Mouse (Mus musculus): ENCODE measurements around the gene Ppp1r35. TPM values are rescaled to one million over a fixed set of nuclear protein-coding genes. Genes with fewer than 3 reads are reported as not detected.

Gene Ppp1r35
- polyA plus RNA-seq, 1 experiment from 2014 or later: 30.6 TPM

DNA sequence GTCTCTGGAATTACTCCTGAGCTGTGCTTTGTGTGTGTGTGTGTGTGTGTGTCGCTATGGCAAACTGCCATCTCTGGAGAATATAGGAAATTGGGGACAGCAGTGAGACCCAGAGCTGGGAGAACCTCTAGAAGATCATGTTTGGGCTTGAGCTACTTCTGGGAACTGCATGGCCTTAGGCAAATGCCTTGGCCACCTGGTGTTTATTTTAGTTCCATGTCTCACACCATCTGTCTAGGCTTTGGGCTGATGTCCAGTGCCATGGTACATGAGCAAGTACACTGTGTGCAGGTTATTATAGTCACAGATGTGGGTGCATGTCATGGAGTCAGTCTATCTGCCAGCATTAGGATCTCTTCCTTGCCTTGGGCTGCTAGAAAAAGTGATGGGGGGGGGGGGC lies 44.0 kb downstream of the Ppp1r35 start:
- no peaks in the 10 kb centered on the region for H3K36me3 ChIP-seq
- WGBS: 78% methylated on average over 1 of the region's 1 CpGs
- H3K4me3 ChIP-seq: no peak overlapping the region
- H3K9me3 ChIP-seq: no peaks in the 10 kb centered on the region
- no peak overlapping the region for H3K4me2 ChIP-seq
- H3K27ac ChIP-seq: no peak overlapping the region
- H3K27me3 ChIP-seq: no peaks in the 10 kb centered on the region
- ATAC-seq (ENCODE audit: insufficient number of reproducible peaks, insufficient read depth, low FRiP score, low TSS enrichment, low read depth): no peak
- no peaks in the 10 kb centered on the region for H3K4me1 ChIP-seq
- no peak overlapping the region for H3K9ac ChIP-seq

DNA sequence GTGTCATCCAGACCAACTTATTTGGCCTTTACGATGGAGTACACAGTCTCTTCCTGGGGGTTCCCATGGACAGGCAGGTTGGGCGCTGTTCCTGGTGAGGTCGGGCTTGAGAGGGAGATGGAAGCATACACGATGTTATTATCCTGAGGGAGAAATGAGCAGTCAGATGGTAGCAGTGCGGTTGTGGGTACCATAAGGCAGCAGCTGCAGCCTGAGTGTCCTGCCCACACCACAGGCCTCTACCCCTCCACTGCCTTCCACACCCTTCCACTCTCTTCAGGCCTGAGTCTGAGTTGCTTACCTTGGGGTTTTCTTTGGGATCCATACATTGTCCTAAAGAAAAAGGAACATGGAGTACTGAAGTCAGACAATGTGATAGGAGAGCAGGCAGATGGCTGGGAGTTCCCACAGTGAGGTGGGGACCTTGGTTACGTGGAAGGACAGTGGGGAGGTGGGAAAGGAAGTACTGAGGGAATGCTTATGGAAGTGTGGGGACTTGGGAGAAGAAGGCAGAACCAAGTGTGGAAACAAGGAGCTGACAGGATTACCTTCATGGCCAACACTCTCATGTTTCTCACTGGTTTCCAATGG lies 44.9 kb downstream of the Ppp1r35 start:
- Histone ChIP-seq H3K9me3 (no peaks in the 10 kb centered on the region), H3K27ac (no peak overlapping the region), H3K9ac (no peak overlapping the region), H3K4me2 (no peak overlapping the region), H3K4me3 (no peak overlapping the region), H3K36me3 (no peaks in the 10 kb centered on the region), H3K27me3 (no peaks in the 10 kb centered on the region), H3K4me1 (no peaks in the 10 kb centered on the region)
- ATAC-seq (ENCODE audit: insufficient number of reproducible peaks, insufficient read depth, low FRiP score, low TSS enrichment, low read depth): no peak
- WGBS: 90% methylated on average over 6 of the region's 6 CpGs

GRCm38 (mm10) chr5:137825030-137825429 lies 46.4 kb downstream of the Ppp1r35 start:
- ATAC-seq (ENCODE audit: insufficient number of reproducible peaks, insufficient read depth, low FRiP score, low TSS enrichment, low read depth): no peak
- no peaks in the 10 kb centered on the region for H3K9me3 ChIP-seq
- no peaks in the 10 kb centered on the region for H3K36me3 ChIP-seq
- no peak overlapping the region for H3K4me3 ChIP-seq
- no peak overlapping the region for H3K4me2 ChIP-seq
- no peaks in the 10 kb centered on the region for H3K4me1 ChIP-seq
- H3K9ac ChIP-seq: no peak overlapping the region
- 88% methylated on average over 3 of the region's 3 CpGs for WGBS
- no peak overlapping the region for H3K27ac ChIP-seq
- no peaks in the 10 kb centered on the region for H3K27me3 ChIP-seq

DNA sequence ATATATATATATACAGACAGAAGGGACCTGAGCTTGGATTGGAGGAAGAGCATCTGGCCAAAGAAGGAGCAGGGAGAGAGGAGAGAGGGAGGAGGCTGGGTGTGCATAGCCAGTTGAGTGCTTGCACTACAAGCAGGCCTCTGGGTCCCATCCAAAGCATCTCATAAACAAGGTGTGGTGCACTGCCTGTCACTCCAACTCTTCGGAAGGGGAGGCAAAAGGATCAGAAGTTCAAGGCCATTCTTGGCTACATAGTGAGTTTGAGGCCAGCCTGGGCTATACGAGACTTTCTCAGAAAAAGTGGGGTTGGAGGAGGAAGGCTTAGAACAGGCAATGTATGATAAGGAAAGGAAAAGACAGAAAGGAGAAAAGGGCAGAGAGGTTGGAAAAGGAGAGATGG lies 47.3 kb downstream of the Ppp1r35 start:
- Histone ChIP-seq H3K4me1 (no peaks in the 10 kb centered on the region), H3K27ac (no peak overlapping the region), H3K9me3 (no peaks in the 10 kb centered on the region), H3K4me2 (no peak overlapping the region), H3K4me3 (no peak overlapping the region), H3K9ac (no peak overlapping the region), H3K36me3 (no peaks in the 10 kb centered on the region), H3K27me3 (no peaks in the 10 kb centered on the region)
- ATAC-seq (ENCODE audit: insufficient number of reproducible peaks, insufficient read depth, low FRiP score, low TSS enrichment, low read depth): no peak
- 91% methylated on average over 2 of the region's 2 CpGs for WGBS

DNA sequence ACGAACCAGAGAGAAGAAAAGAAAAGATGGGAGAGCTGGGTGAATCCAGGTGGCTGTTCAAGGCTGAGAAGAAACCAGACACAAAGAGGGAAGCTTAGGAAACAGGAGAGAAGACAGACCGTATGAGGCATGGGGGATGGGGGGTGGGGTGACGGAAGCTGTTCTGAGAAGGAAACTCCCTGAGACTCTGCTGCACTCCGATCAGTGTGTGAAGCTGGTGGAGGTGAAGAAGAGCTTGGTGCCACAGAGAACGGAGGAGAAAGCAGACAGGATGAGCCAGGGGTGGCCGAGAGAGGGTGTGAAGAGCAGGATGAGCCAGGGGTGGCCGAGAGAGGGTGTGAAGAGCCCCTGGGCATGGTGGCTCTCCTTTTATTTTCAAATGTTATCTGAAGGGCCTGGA lies 47.8 kb downstream of the Ppp1r35 start:
- no peak overlapping the region for H3K4me2 ChIP-seq
- no peaks in the 10 kb centered on the region for H3K27me3 ChIP-seq
- H3K36me3 ChIP-seq: no peaks in the 10 kb centered on the region
- no peak overlapping the region for H3K27ac ChIP-seq
- ATAC-seq (ENCODE audit: insufficient number of reproducible peaks, insufficient read depth, low FRiP score, low TSS enrichment, low read depth): no peak
- no peak overlapping the region for H3K4me3 ChIP-seq
- 61% methylated on average over 7 of the region's 7 CpGs for WGBS
- no peak overlapping the region for H3K9ac ChIP-seq
- no peaks in the 10 kb centered on the region for H3K4me1 ChIP-seq
- no peaks in the 10 kb centered on the region for H3K9me3 ChIP-seq

DNA sequence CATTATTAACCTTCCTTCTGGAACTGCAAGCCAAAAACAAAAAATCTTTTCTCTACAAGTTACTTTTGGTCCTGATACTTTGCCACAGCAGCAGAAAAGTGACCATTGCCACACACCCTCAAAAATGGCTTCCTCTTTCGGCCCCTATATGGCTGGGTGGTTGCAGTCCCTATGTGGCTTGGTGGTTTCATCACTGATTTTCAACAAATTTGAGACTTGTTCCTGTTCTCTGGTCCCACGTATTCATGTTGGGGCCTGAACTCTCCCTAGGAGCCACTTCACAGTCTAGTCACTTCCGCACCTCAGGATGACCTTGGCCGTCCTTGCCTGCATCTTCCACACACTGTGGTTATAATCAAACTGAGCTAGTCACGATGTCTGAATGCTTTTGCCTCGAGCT lies 50.0 kb downstream of the Ppp1r35 start:
- Histone ChIP-seq H3K36me3 (no peaks in the 10 kb centered on the region), H3K27me3 (no peaks in the 10 kb centered on the region), H3K27ac (no peak overlapping the region), H3K4me3 (no peak overlapping the region), H3K4me1 (no peaks in the 10 kb centered on the region), H3K9ac (no peak overlapping the region), H3K9me3 (no peaks in the 10 kb centered on the region), H3K4me2 (no peak overlapping the region)
- ATAC-seq (ENCODE audit: insufficient number of reproducible peaks, insufficient read depth, low FRiP score, low TSS enrichment, low read depth): no peak
- 86% methylated on average over 6 of the region's 6 CpGs for WGBS

Other genes starting within 250 kb of the Ppp1r35 start
- not detected in 2 replicates for gene Epo, start 245.6 kb upstream of the Ppp1r35 start, polyA plus RNA-seq (2015; fragmentation: Nextera tagmentation; extraction: Ambion mirVana)
- gene Gnb2, start 245.3 kb upstream of the Ppp1r35 start, polyA plus RNA-seq (2015; fragmentation: Nextera tagmentation; extraction: Ambion mirVana): 360 and 396 TPM in 2 replicates
- gene Actl6b, start 225.3 kb upstream of the Ppp1r35 start, polyA plus RNA-seq (2015; fragmentation: Nextera tagmentation; extraction: Ambion mirVana): 2.8 and 4.5 TPM in 2 replicates
- 0.35 and 1.7 TPM in 2 replicates for gene Tfr2, start 209.0 kb upstream of the Ppp1r35 start, polyA plus RNA-seq (2015; fragmentation: Nextera tagmentation; extraction: Ambion mirVana)
- gene Mospd3, start 177.8 kb upstream of the Ppp1r35 start, polyA plus RNA-seq (2015; fragmentation: Nextera tagmentation; extraction: Ambion mirVana): 33.3 and 33.8 TPM in 2 replicates
- gene Pcolce, start 165.1 kb upstream of the Ppp1r35 start, polyA plus RNA-seq (2015; fragmentation: Nextera tagmentation; extraction: Ambion mirVana): 122 and 135 TPM in 2 replicates
- 0.13 TPM in 1 of 2 replicates, not detected in the other for gene Fbxo24, start 149.8 kb upstream of the Ppp1r35 start, polyA plus RNA-seq (2015; fragmentation: Nextera tagmentation; extraction: Ambion mirVana)
- 31.5 and 33.9 TPM in 2 replicates for gene Lrch4, start 149.7 kb upstream of the Ppp1r35 start, polyA plus RNA-seq (2015; fragmentation: Nextera tagmentation; extraction: Ambion mirVana)
- 7.9 and 8.2 TPM in 2 replicates for gene Gm20605, start 149.7 kb upstream of the Ppp1r35 start, polyA plus RNA-seq (2015; fragmentation: Nextera tagmentation; extraction: Ambion mirVana)
- 7.0 and 8.6 TPM in 2 replicates for gene Sap25, start 137.5 kb upstream of the Ppp1r35 start, polyA plus RNA-seq (2015; fragmentation: Nextera tagmentation; extraction: Ambion mirVana)
- gene Irs3, start 133.1 kb upstream of the Ppp1r35 start, polyA plus RNA-seq (2015; fragmentation: Nextera tagmentation; extraction: Ambion mirVana): 0.26 and 0.32 TPM in 2 replicates
- 15.8 and 19.2 TPM in 2 replicates for gene Agfg2, start 94.1 kb upstream of the Ppp1r35 start, polyA plus RNA-seq (2015; fragmentation: Nextera tagmentation; extraction: Ambion mirVana)
- gene Nyap1, start 37.2 kb upstream of the Ppp1r35 start, polyA plus RNA-seq (2015; fragmentation: Nextera tagmentation; extraction: Ambion mirVana): 3.5 and 4.4 TPM in 2 replicates
- gene Tsc22d4, start 33.1 kb upstream of the Ppp1r35 start, polyA plus RNA-seq (2015; fragmentation: Nextera tagmentation; extraction: Ambion mirVana): 129 and 134 TPM in 2 replicates
- 14.2 and 14.7 TPM in 2 replicates for gene Mepce, start 8.8 kb downstream of the Ppp1r35 start, polyA plus RNA-seq (2015; fragmentation: Nextera tagmentation; extraction: Ambion mirVana)
- gene Zcwpw1, start 8.9 kb downstream of the Ppp1r35 start, polyA plus RNA-seq (2015; fragmentation: Nextera tagmentation; extraction: Ambion mirVana): 36.1 and 39.7 TPM in 2 replicates
- 0.31 and 0.70 TPM in 2 replicates for gene Pilra, start 57.4 kb downstream of the Ppp1r35 start, polyA plus RNA-seq (2015; fragmentation: Nextera tagmentation; extraction: Ambion mirVana)
- gene Pilrb1, start 79.3 kb downstream of the Ppp1r35 start, polyA plus RNA-seq (2015; fragmentation: Nextera tagmentation; extraction: Ambion mirVana): not detected in 2 replicates
- not detected in 2 replicates for gene Pilrb2, start 93.0 kb downstream of the Ppp1r35 start, polyA plus RNA-seq (2015; fragmentation: Nextera tagmentation; extraction: Ambion mirVana)
- 0.34 TPM in 1 of 2 replicates, not detected in the other for gene Cyp3a13, start 142.8 kb downstream of the Ppp1r35 start, polyA plus RNA-seq (2015; fragmentation: Nextera tagmentation; extraction: Ambion mirVana)
- gene Gjc3, start 184.2 kb downstream of the Ppp1r35 start, polyA plus RNA-seq (2015; fragmentation: Nextera tagmentation; extraction: Ambion mirVana): 0.46 and 0.52 TPM in 2 replicates
- 0.17 and 0.40 TPM in 2 replicates for gene Azgp1, start 202.7 kb downstream of the Ppp1r35 start, polyA plus RNA-seq (2015; fragmentation: Nextera tagmentation; extraction: Ambion mirVana)
- not detected in 2 replicates for gene Smok3a, start 242.4 kb downstream of the Ppp1r35 start, polyA plus RNA-seq (2015; fragmentation: Nextera tagmentation; extraction: Ambion mirVana)
- gene Smok3b, start 242.6 kb downstream of the Ppp1r35 start, polyA plus RNA-seq (2015; fragmentation: Nextera tagmentation; extraction: Ambion mirVana): not detected in 2 replicates